Mouse (Mus musculus): Measurements from ENCODE around the gene Arid5b.

The Arid5b gene

DNA sequence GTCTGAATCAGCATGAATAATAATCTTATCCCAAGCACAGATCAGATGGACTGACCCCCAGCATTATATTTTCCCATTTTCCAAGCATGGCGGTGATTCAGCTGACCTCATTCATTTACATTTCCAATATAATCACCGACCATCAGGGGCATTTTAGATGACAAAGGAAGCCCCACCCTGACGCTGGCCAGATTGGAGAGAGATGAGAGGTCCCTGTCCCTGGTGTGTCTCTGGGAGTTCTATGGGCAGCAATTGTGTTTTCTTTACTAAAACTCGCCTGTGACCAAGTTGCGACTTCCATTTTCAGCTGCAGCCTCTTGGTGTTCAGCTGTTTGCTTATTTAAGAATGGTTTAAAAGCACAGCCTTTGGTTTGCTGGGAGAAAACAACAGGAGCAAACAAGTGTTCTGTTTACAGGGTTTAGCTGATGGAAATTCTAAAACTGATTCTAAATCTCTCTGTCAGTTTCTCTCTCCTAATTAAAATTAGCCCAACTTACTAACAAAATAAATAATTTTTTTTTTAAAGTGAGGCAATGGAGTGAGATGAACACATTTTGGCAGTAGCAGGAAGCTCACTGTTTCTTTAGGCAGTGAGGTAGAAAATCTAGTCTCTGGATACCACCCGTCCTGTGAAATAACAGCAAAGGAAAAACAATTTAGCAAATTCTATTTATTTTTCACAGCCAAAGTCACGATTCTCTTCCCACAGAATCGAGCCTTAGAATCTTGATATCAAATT, 214.6 kb downstream of the Arid5b start:
- in situ Hi-C loops (cut with MboI; ENCODE audit: low pct_unique_long_range_greater_than_20kb in 1 of 2, low sequenced_read_pairs in 2 of 2, unreplicated experiment in 1 of 2) = no loop called here

DNA sequence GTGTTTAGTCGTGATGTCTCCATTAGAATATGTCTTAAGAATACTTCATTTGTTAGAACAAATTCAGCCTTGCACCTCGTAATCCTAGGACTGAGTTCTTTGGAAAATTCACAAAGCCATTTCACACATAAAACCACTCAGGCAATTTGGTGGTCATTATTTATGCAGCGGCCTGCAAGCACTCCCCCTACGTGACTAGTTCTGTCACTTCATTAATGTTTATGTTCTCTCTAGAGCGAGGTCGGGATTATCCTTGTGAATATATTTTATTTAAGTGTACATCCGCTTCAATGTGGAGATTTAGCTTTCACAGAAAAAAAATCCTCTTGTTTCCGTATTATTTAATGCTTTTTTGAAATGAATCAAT, 217.3 kb downstream of the Arid5b start:
- in situ Hi-C loops (cut with MboI; ENCODE audit: low pct_unique_long_range_greater_than_20kb in 1 of 2, low sequenced_read_pairs in 2 of 2, unreplicated experiment in 1 of 2) = no loop called here

DNA sequence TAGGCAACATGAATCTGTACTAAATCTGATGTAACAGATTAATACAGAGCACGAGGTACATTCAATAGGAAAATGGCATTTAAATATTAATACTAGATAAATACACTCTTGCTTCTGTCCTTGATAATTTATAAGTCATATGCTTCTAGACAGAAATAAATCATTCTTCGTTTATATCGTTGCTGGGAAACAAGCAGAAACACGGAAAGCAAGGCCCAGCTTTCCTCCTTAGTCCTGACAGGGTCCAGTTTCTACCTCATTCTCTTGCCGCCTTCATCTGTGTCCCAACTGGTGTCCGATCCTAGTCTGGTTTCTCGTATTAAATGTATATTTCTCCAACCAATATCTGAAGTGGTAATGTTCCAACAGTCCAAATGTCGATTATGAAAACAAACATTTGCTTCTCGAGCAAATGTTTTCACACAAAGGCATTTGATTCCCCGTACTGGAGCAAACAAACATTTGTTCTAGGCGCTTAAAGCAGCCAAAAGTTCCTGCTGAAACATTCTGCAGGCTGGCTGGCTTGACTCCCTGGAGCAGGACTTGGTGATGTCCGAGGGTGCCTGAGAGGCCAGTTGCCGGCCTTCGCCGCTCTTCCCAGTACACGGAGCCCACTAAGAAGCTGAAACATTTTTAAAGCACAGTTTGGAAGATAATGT, 217.8 kb downstream of the Arid5b start:
- in situ Hi-C loops (cut with MboI; ENCODE audit: low pct_unique_long_range_greater_than_20kb in 1 of 2, low sequenced_read_pairs in 2 of 2, unreplicated experiment in 1 of 2) = no loop called here

DNA sequence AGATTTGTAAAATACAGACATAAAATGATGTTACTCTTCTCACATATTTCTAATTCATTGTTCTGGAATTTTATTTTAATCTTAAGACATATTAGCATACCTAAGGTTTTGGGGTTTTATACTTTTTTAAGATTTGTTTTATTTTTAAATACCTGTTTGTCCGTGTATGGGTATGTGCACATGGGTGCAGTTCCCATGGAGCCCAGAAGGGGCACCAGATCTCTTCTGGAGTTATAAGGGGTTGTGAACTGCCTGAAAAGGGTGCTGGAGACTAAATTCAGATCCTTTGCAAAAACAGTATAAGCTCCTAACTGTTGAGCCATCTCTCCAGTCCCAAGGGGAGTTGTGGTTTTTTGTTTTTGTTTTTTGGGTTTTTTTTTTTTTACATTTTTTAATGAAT, 220.2 kb downstream of the Arid5b start:
- in situ Hi-C loops (cut with MboI; ENCODE audit: low pct_unique_long_range_greater_than_20kb in 1 of 2, low sequenced_read_pairs in 2 of 2, unreplicated experiment in 1 of 2) = no loop called here

DNA sequence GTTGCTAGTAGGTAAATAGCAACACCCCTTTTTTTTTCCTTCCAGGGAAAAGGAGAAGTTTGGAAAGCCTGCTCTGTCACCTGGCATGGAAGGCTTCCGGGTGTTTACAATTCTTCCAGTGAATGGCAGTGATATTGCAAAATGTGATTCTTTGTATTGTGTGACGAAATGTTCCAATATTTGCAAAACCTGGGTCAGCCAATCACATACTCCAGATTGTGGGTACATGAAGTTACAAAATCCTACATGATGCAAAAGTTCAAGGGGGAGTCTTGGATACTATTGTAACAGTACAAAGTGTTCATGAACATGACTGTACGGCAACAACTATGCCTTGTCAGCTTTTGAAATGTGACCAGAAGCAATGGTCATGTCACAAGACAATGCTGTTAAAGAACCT, 220.7 kb downstream of the Arid5b start:
- in situ Hi-C loops (cut with MboI; ENCODE audit: low pct_unique_long_range_greater_than_20kb in 1 of 2, low sequenced_read_pairs in 2 of 2, unreplicated experiment in 1 of 2) = no loop called here

DNA sequence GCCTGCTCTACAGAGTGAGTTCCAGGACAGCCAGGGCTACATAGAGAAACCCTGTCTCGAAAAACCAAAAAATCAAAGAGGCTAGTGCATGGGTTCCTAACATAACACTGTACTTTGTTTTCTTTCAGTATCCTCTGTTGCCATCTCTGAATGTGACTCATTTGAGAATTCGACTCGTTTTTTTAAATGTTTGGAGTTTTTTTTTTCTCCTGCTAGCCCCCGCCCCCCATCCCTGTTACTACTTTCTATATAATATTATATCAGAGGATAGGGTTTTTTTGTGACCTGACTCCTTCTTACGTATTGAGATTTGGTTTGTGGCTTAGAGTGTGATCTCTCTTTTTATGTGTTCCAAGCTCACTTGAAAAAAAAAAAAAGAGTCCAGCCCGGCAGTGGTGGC, 223.8 kb downstream of the Arid5b start:
- in situ Hi-C loops (cut with MboI; ENCODE audit: low pct_unique_long_range_greater_than_20kb in 1 of 2, low sequenced_read_pairs in 2 of 2, unreplicated experiment in 1 of 2) = loop anchor here (5.0 kb wide), 1 partner anchor 93 kb away; no protein-coding TSS in a partner anchor

DNA sequence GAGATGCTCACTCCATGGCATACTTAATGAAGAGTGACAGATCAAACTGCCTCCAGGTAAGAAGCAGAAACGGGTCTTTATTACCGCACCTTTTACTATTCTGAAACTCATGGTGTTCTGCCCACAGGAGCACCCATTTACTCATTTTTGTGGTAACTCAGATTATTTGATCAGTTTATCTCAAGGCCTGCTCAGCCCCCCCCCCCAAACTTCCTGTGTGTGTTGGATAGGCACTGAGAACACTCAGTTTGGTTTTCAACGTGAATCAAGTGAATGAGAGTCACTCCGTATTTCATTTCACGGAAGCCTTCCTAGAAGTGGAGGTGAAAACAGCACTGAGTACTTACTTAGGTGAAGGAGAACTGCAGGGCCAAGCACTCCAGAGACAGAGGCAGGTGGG, 224.4 kb downstream of the Arid5b start:
- in situ Hi-C loops (cut with MboI; ENCODE audit: low pct_unique_long_range_greater_than_20kb in 1 of 2, low sequenced_read_pairs in 2 of 2, unreplicated experiment in 1 of 2) = loop anchor here (5.0 kb wide), 1 partner anchor 93 kb away; no protein-coding TSS in a partner anchor

DNA sequence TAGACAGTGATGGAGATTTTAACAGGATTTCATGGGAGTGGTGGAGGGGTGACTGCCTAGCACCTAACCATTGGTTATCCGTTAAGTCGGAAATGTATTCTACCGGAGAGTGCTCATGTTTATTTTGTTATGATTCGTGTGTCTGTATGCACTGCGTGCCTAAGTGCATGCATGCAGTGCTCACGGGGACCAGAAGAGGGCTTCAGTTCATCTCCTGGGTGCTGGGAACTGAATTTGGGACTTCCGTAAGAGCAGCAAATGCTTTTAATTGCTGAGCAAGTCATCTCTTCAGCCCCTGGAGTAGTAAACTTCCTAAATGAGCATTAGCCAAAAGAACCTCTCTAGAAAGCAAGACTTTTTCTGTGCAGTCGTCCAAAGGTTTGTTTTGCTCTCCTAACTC, 226.2 kb downstream of the Arid5b start:
- in situ Hi-C loops (cut with MboI; ENCODE audit: low pct_unique_long_range_greater_than_20kb in 1 of 2, low sequenced_read_pairs in 2 of 2, unreplicated experiment in 1 of 2) = loop anchor here (5.0 kb wide), 1 partner anchor 95 kb away; no protein-coding TSS in a partner anchor

DNA sequence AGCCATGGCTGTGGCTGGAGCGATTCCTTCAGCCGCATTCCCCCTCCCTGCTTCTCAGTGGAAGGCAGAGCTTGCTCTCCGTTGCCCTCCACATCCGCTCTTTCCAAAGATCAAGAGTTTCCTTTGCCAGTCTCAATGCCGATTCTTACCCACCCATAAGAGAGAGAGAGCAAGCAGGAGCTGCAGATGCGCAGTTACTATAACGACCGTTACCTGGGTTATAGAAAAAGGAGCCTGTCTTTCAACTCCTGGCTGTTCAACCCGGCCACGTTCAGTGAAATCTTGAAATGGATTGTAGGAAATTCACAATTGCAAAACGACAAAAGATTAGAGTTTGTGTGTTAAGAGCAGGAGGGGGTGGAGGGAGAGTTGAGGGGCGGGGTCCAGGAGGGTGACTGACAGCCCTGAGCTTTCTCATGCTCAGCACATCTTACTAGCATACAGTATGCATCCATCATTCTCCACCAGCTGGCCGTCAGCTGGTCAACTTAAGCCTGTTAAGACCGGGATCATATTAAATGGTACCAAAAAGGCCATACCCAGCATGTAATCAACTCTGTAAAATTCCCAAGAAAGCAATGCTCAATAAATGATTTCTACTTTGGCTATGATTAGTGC, 227.1 kb downstream of the Arid5b start:
- in situ Hi-C loops (cut with MboI; ENCODE audit: low pct_unique_long_range_greater_than_20kb in 1 of 2, low sequenced_read_pairs in 2 of 2, unreplicated experiment in 1 of 2) = loop anchor here (5.0 kb wide), 1 partner anchor 96 kb away; no protein-coding TSS in a partner anchor

DNA sequence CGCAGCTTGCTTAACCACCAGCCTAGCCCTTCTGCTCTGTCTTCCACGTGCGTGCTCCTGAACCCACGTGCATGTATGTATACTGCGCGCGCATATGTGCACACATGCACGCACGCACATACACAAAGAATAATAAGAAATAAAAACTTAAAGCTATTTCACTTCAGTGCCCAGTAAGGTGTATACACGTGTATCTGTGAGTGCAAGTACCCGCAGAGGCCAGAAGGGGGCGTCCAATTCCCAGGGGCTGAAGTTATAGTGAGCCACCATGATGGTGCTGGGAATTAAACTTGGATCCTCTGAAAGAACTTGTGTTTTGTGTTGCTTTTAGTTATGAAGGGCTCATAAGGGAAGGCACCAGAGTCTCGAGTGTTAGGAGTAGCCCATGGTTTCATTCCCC, 227.7 kb downstream of the Arid5b start:
- in situ Hi-C loops (cut with MboI; ENCODE audit: low pct_unique_long_range_greater_than_20kb in 1 of 2, low sequenced_read_pairs in 2 of 2, unreplicated experiment in 1 of 2) = loop anchor here (5.0 kb wide), 1 partner anchor 96 kb away; no protein-coding TSS in a partner anchor

DNA sequence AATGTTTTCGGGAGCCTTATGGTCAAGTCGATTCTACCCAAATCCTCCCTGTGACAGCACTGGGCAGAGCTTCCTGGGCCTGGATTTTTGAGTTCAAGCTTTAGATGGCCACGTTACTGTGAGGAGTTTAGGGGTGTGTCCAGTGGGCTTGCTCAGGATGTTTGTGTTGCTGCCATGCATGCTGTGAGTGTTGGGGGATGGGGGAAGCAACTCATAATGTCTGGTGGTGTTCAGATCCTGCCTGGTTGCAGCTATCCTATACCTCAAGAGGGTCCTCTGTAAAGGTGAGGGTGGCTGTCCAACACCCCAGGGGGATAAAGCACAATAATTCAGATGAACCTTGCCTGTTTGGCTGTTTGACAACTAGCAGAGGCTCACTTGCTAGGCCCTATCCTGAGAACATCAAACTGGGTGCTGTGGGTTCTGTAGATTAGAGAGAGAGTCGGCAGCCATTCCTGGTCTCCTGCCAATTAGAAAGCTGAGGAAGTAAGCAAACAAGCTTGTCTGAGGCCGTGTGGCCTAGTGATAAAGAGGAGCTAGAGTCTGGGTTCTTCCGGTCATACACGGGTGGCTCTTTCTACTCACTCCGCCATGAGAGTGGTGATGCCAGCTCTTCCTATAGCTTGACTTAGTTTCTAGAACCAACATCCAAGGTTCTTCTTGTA, 229.8 kb downstream of the Arid5b start:
- in situ Hi-C loops (cut with MboI; ENCODE audit: low pct_unique_long_range_greater_than_20kb in 1 of 2, low sequenced_read_pairs in 2 of 2, unreplicated experiment in 1 of 2) = no loop called here

DNA sequence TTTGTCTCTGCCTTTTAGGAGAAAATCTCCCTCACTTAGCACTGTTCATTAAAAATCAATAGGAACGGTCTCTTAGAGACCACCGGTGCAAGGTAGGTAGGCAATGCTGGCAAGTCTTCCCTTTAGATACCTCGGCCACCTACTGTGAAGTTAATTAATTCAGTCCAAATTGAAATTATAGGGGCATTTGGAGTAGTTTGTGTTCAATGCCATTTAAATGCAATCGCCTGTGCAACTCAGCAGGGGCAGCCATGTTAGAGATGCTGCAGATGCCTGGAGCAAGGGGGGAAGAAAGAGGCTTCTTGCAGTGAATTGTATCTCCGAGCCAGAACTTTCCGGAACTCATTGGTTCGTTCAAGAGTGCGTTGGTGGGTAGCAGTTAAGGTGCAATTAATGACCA, 233.7 kb downstream of the Arid5b start:
- in situ Hi-C loops (cut with MboI; ENCODE audit: low pct_unique_long_range_greater_than_20kb in 1 of 2, low sequenced_read_pairs in 2 of 2, unreplicated experiment in 1 of 2) = no loop called here

DNA sequence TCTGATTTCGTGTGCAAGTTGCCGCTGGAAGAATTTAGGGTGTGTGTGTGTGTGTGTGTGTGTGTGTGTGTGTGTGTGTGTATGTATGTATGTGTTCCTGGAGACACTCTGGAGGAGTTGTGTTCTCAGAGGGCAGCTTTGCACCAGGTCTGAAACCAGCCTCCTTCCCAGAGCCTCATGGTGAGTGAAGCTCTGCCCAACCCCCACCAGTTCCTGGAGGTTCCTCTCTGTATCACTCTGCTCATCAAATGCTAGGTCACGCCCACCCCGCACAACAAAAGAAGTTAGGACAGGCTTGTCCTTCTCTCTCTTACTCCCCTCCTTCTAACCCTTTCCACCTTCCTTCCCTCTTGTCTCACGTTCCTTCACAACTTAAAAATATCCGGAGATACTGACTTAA, 234.6 kb downstream of the Arid5b start:
- in situ Hi-C loops (cut with MboI; ENCODE audit: low pct_unique_long_range_greater_than_20kb in 1 of 2, low sequenced_read_pairs in 2 of 2, unreplicated experiment in 1 of 2) = no loop called here

Data from mouse embryonic stem cell (cell line).